Comparison of ENCODE assay signal across 25 mouse cellular contexts in genomic region chr4:95601776-95602175, GRCm38 (mm10). TPM values are rescaled to one million over a fixed set of nuclear protein-coding genes. Genes with fewer than 3 reads are reported as not detected.
DNase-seq lines count a peak whose midpoint lies in the region.
"Had no signal": no experiment of that assay in that cellular context is flagged by ENCODE, and none has a peak within 500 bp of the region (broad histone marks: within the 10 kb centered on the region; RNA-seq: fewer than 3 reads in every experiment).

No protein-coding gene starts in this region.

- no peak overlapping the region for H3K4me3 ChIP-seq in limb, embryonic 10.5 days
- H3K4me3 ChIP-seq in midbrain, embryonic 10.5 days = no peak overlapping the region
- H3K4me3 ChIP-seq: embryonic facial prominence, embryonic 13.5 days; embryonic facial prominence, embryonic 15.5 days; erythroblast, embryonic 14.5 days; forebrain, embryonic 10.5 days; forebrain, embryonic 12.5 days had no signal

- DNase-seq in embryo, embryonic 10 days (ENCODE audit: low spot score) = peak; percentile 24
- no peak for DNase-seq in embryo, embryonic 9.5 days (ENCODE audit: extremely low spot score)
- DNase-seq in embryo, embryonic 11.5 days (ENCODE audit: low read depth, low spot score) = peak; percentile 27
- DNase-seq in limb, embryonic 10.5 days (ENCODE audit: low spot score) = peak; percentile 41
- DNase-seq in mesoderm, embryonic 11.5 days (ENCODE audit: low read depth, low spot score) = peak; percentile 54
- DNase-seq in left cerebral cortex, postnatal 4 days = no peak
- DNase-seq in heart, postnatal 25 days (ENCODE audit: low spot score) = no peak
- no peak for DNase-seq in midbrain, embryonic 10.5 days (ENCODE audit: low spot score)
- DNase-seq: adrenal gland, adult 8-10 months; adrenal gland, postnatal 14 days; adrenal gland, postnatal 36 days; B cell, adult 2 months; cerebellum, adult 11-12 months; cerebellum, adult 2 months; cerebellum, adult 9-10 months; cerebellum, postnatal 10 days; cerebellum, postnatal 25 days had no signal

- peaks cover 14% of the 10 kb centered on the region for H3K4me1 ChIP-seq in limb, embryonic 10.5 days
- H3K4me1 ChIP-seq in midbrain, embryonic 10.5 days = no peaks in the 10 kb centered on the region
- H3K4me1 ChIP-seq: embryonic facial prominence, embryonic 13.5 days; embryonic facial prominence, embryonic 15.5 days; forebrain, embryonic 10.5 days; forebrain, embryonic 12.5 days had no signal

- WGBS in limb, embryonic 10.5 days = 20% methylated on average over 4 of the region's 4 CpGs
- 94% methylated on average over 4 of the region's 4 CpGs for WGBS in midbrain, embryonic 10.5 days

- no peaks in the 10 kb centered on the region for H3K36me3 ChIP-seq in limb, embryonic 10.5 days
- H3K36me3 ChIP-seq in midbrain, embryonic 10.5 days = no peaks in the 10 kb centered on the region
- H3K36me3 ChIP-seq: embryonic facial prominence, embryonic 13.5 days; embryonic facial prominence, embryonic 15.5 days; forebrain, embryonic 10.5 days; forebrain, embryonic 12.5 days; G1E had no signal

- peaks cover 15% of the 10 kb centered on the region; the same call in 1 of the 2 replicates for H3K27me3 ChIP-seq in limb, embryonic 10.5 days (ENCODE audit: low read depth, poor library complexity, severe bottlenecking)
- H3K27me3 ChIP-seq in midbrain, embryonic 10.5 days (ENCODE audit: low read depth, poor library complexity, severe bottlenecking) = no peaks in the 10 kb centered on the region
- H3K27me3 ChIP-seq: CH12.LX; embryonic facial prominence, embryonic 13.5 days; embryonic facial prominence, embryonic 15.5 days; forebrain, embryonic 12.5 days; Patski had no signal

- intact Hi-C loops in left cerebral cortex, postnatal 4 days (cut with DNase I) = no loop called here
- intact Hi-C loops in heart, postnatal 25 days (cut with DNase I) = loop anchor here (10.0 kb wide), 1 partner anchor 243 kb away; no protein-coding TSS in a partner anchor

- no peaks in the 10 kb centered on the region for H3K9me3 ChIP-seq in limb, embryonic 10.5 days (replicated peaks)
- no peaks in the 10 kb centered on the region for H3K9me3 ChIP-seq in midbrain, embryonic 10.5 days (replicated peaks)
- H3K9me3 ChIP-seq: embryonic facial prominence, embryonic 13.5 days; embryonic facial prominence, embryonic 15.5 days; forebrain, embryonic 10.5 days; forebrain, embryonic 12.5 days; G1E had no signal

- no peak overlapping the region for H3K27ac ChIP-seq in limb, embryonic 10.5 days
- no peak overlapping the region for H3K27ac ChIP-seq in midbrain, embryonic 10.5 days (replicated peaks)
- H3K27ac ChIP-seq: embryonic facial prominence, embryonic 13.5 days; embryonic facial prominence, embryonic 15.5 days; forebrain, embryonic 10.5 days; forebrain, embryonic 12.5 days had no signal

RNA-seq across cellular contexts. Expression of gene Fggy, which starts 44.5 kb away (rescaled TPM):
- 8.1 and 8.5 TPM in 2 replicates for polyA plus RNA-seq in limb, embryonic 10.5 days (2016; fragmentation: Nextera tagmentation; extraction: Ambion mirVana)
- 1 to 10 TPM; 8.3 to 9.2 TPM for total RNA-seq in left cerebral cortex, postnatal 4 days (2021)
- total RNA-seq in heart, postnatal 25 days (2021) = 1 to 10 TPM; 4.6 to 7.8 TPM
- 6.2 and 7.5 TPM in 2 replicates for polyA plus RNA-seq in midbrain, embryonic 10.5 days (2016; fragmentation: Nextera tagmentation; extraction: Ambion mirVana)
- total RNA-seq: G1E had no signal
- polyA plus RNA-seq: erythroblast, embryonic 14.5 days; G1E had no signal

Comparison
In these comparisons a context has a peak if more than half of its experiments do, and no peak if none do; other contexts are left out.
1. DNase-seq: peak in embryo, embryonic 10 days (single experiment), embryo, embryonic 11.5 days (single experiment), limb, embryonic 10.5 days (single experiment) and mesoderm, embryonic 11.5 days (single experiment); none in embryo, embryonic 9.5 days (single experiment), left cerebral cortex, postnatal 4 days (single experiment), heart, postnatal 25 days (single experiment) and midbrain, embryonic 10.5 days (single experiment).